Mouse (Mus musculus): ENCODE measurements around the gene Zfp37.
"Not testable (repeated sequence)": the region's sequence is repeated elsewhere in the genome, so short reads cannot be mapped to it uniquely, and the experiment has no call there.

Gene Zfp37

GRCm38 (mm10) chr4:62210035-62210434, 20.8 kb downstream of the Zfp37 start:
- DNase-seq (ENCODE audit: low spot score in 2 of 2) = no peak

GRCm38 (mm10) chr4:62208696-62209380, 22.0 kb downstream of the Zfp37 start:
- DNase-seq (ENCODE audit: low spot score in 2 of 2) = no peak

GRCm38 (mm10) chr4:62207851-62208695, 22.8 kb downstream of the Zfp37 start:
- peak; percentile 4 to 39 for DNase-seq (ENCODE audit: low spot score in 2 of 2)

GRCm38 (mm10) chr4:62199923-62200529, 30.8 kb downstream of the Zfp37 start:
- DNase-seq (ENCODE audit: low spot score in 2 of 2) = no peak

- no peak for DNase-seq (ENCODE audit: low spot score in 2 of 2)
These were observed 42.1 kb downstream of the Zfp37 start for GRCm38 (mm10) chr4:62188778-62189177.

GRCm38 (mm10) chr4:62177282-62177681, 53.6 kb downstream of the Zfp37 start:
- DNase-seq (ENCODE audit: low spot score in 2 of 2) = peak in 1 of 2 experiments; percentile 28

GRCm38 (mm10) chr4:62174471-62174870, 56.4 kb downstream of the Zfp37 start:
- no peak for DNase-seq (ENCODE audit: low spot score in 2 of 2)

- DNase-seq (ENCODE audit: low spot score in 2 of 2) = not testable (repeated sequence)
These were observed 63.2 kb downstream of the Zfp37 start for GRCm38 (mm10) chr4:62167636-62168035.

- DNase-seq (ENCODE audit: low spot score in 2 of 2) = no peak
These were observed 72.4 kb downstream of the Zfp37 start for GRCm38 (mm10) chr4:62158401-62158800.

GRCm38 (mm10) chr4:62150811-62151210, 80.0 kb downstream of the Zfp37 start, which contains the start of gene Mup21:
Mup21 (minus strand) TSS chr4:62150863.
- DNase-seq (ENCODE audit: low spot score in 2 of 2) = no peak

Measured in spleen, postnatal 10 days (tissue).